In the genomic region with DNA sequence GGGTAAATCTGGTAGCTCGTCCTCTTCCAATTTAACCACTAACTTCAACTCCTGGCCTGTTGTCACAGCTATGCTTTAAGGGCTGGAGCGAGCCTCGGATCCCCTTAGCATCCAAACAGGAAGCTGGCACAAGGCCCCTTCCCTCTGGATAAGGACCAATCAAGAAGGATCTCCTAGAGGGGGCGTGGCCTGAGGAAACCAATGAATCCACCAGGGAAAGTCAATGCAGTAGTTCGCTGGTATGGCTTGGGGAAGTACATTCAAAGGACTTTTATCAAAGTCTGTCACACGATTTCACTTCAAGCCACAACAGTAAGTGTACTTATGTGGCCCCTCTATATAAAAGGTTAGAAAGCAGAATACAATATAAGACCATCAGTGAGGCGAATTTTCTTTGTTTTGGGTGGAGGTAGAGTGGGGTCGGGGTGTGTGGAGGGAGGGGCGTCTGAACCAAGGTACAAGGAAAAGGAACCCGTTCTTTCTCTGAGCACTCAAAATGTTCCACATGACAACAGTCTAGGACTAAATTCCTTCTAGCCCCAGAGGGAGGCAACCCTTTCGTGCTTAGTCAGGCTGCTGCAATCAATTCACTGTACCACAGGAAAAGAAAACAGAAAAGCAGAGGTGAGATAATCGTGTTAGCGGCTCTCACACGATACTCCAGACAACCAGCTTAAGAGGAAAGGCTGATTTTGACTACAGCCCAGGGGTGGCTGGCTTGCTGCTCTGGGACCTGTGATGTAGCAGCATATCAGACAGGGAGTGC, we compare ENCODE assay signal across 14 mouse cellular contexts. TPM values are rescaled to one million over a fixed set of nuclear protein-coding genes. Genes with fewer than 3 reads are reported as not detected.
DNase-seq lines count a peak whose midpoint lies in the region; ATAC-seq lines count a peak whose summit lies in the region.
"Had no signal": no experiment of that assay in that cellular context is flagged by ENCODE, and none has a peak within 500 bp of the region (broad histone marks: within the 10 kb centered on the region; RNA-seq: fewer than 3 reads in every experiment).

No protein-coding gene starts in this region.

- no peaks in the 10 kb centered on the region for H3K27me3 ChIP-seq in hindbrain, embryonic 10.5 days (ENCODE audit: insufficient read depth, poor library complexity, severe bottlenecking)
- H3K27me3 ChIP-seq in hindbrain, embryonic 12.5 days, result no peaks in the 10 kb centered on the region; the same call in 1 of the 2 replicates
- H3K27me3 ChIP-seq in intestine, embryonic 15.5 days (replicated peaks), result no peaks in the 10 kb centered on the region
- H3K27me3 ChIP-seq: limb, embryonic 12.5 days; neural tube, embryonic 15.5 days had no signal

- no peaks in the 10 kb centered on the region for H3K4me1 ChIP-seq in hindbrain, embryonic 10.5 days (replicated peaks)
- H3K4me1 ChIP-seq in hindbrain, embryonic 12.5 days, result no peaks in the 10 kb centered on the region; the same call in 1 of the 2 replicates
- H3K4me1 ChIP-seq in intestine, embryonic 15.5 days (replicated peaks), result no peaks in the 10 kb centered on the region
- H3K4me1 ChIP-seq: limb, embryonic 12.5 days; neural tube, embryonic 15.5 days had no signal

- no peak for ATAC-seq in hindbrain, embryonic 12.5 days (ENCODE audit: low FRiP score)
- no peak for ATAC-seq in intestine, embryonic 15.5 days

- peak; percentile 13 for DNase-seq in hindbrain, embryonic 10.5 days (ENCODE audit: low spot score)
- peak; percentile 45 for DNase-seq in testis, postnatal 14 days (ENCODE audit: low spot score)
- no peak for DNase-seq in testis, postnatal 10 days (ENCODE audit: low spot score)
- peak; percentile 45 for DNase-seq in embryo, embryonic 11 days
- no peak for DNase-seq in layer of hippocampus, adult 8-10 months (ENCODE audit: low spot score in 2 of 2)
- DNase-seq: cerebellum, postnatal 14 days; gastrocnemius, postnatal 25 days; kidney, adult 8-10 months had no signal

- no peak overlapping the region for H3K9ac ChIP-seq in hindbrain, embryonic 12.5 days
- no peak overlapping the region for H3K9ac ChIP-seq in intestine, embryonic 15.5 days
- H3K9ac ChIP-seq: limb, embryonic 12.5 days; neural tube, embryonic 15.5 days had no signal

- WGBS in hindbrain, embryonic 10.5 days, result 68% methylated on average over 14 of the region's 14 CpGs
- WGBS in hindbrain, embryonic 12.5 days, result 67% methylated on average over 14 of the region's 14 CpGs
- 60% methylated on average over 14 of the region's 14 CpGs for WGBS in intestine, embryonic 15.5 days

- H3K27ac ChIP-seq in hindbrain, embryonic 10.5 days, result no peak overlapping the region
- no peak overlapping the region for H3K27ac ChIP-seq in hindbrain, embryonic 12.5 days
- no peak overlapping the region for H3K27ac ChIP-seq in intestine, embryonic 15.5 days
- H3K27ac ChIP-seq: limb, embryonic 12.5 days; neural tube, embryonic 15.5 days had no signal

- H3K4me3 ChIP-seq in hindbrain, embryonic 10.5 days, result no peak overlapping the region
- no peak overlapping the region for H3K4me3 ChIP-seq in hindbrain, embryonic 12.5 days
- no peak overlapping the region for H3K4me3 ChIP-seq in intestine, embryonic 15.5 days (replicated peaks)
- H3K4me3 ChIP-seq: limb, embryonic 12.5 days; neural tube, embryonic 15.5 days had no signal

- no peaks in the 10 kb centered on the region for H3K36me3 ChIP-seq in hindbrain, embryonic 10.5 days
- H3K36me3 ChIP-seq in hindbrain, embryonic 12.5 days, result no peaks in the 10 kb centered on the region
- no peaks in the 10 kb centered on the region for H3K36me3 ChIP-seq in intestine, embryonic 15.5 days
- H3K36me3 ChIP-seq: G1E; limb, embryonic 12.5 days; neural tube, embryonic 15.5 days had no signal

- no peak overlapping the region for H3K4me2 ChIP-seq in hindbrain, embryonic 12.5 days (replicated peaks)
- no peak overlapping the region for H3K4me2 ChIP-seq in intestine, embryonic 15.5 days (replicated peaks)
- H3K4me2 ChIP-seq: limb, embryonic 12.5 days; neural tube, embryonic 15.5 days had no signal

- H3K9me3 ChIP-seq in hindbrain, embryonic 10.5 days, result no peaks in the 10 kb centered on the region
- no peaks in the 10 kb centered on the region for H3K9me3 ChIP-seq in hindbrain, embryonic 12.5 days (replicated peaks)
- H3K9me3 ChIP-seq in intestine, embryonic 15.5 days, result no peaks in the 10 kb centered on the region
- H3K9me3 ChIP-seq: G1E; limb, embryonic 12.5 days; neural tube, embryonic 15.5 days had no signal

RNA-seq across cellular contexts. Expression of gene Zdhhc14, which starts 16.2 kb away (rescaled TPM):
- 1.3 and 2.2 TPM in 2 replicates for polyA plus RNA-seq in hindbrain, embryonic 10.5 days (2016; fragmentation: Nextera tagmentation; extraction: Ambion mirVana)
- 6.1 and 7.2 TPM in 2 replicates for polyA plus RNA-seq in hindbrain, embryonic 12.5 days (2016; fragmentation: Nextera tagmentation; extraction: Ambion mirVana)
- 2.3 and 2.5 TPM in 2 replicates for polyA plus RNA-seq in intestine, embryonic 15.5 days (2015; fragmentation: Nextera tagmentation; extraction: Ambion mirVana)
- 10 to 100 TPM; 34.6 to 44.3 (median 41.9) TPM for total RNA-seq in layer of hippocampus, adult 8-10 months (2022)

RNA-seq across cellular contexts. Expression of gene Tmem242, which starts 36.1 kb away (rescaled TPM):
- polyA plus RNA-seq in hindbrain, embryonic 10.5 days (2016; fragmentation: Nextera tagmentation; extraction: Ambion mirVana), result 131 and 143 TPM in 2 replicates
- polyA plus RNA-seq in hindbrain, embryonic 12.5 days (2016; fragmentation: Nextera tagmentation; extraction: Ambion mirVana), result 114 and 115 TPM in 2 replicates
- 114 and 124 TPM in 2 replicates for polyA plus RNA-seq in intestine, embryonic 15.5 days (2015; fragmentation: Nextera tagmentation; extraction: Ambion mirVana)
- total RNA-seq in layer of hippocampus, adult 8-10 months (2022), result 10 to 100 TPM; 69.3 to 73.1 (median 71.8) TPM

RNA-seq across cellular contexts. Expression of gene Ldhal6b, which starts 57.6 kb away (rescaled TPM):
- 0.14 TPM in 1 of 2 replicates, not detected in the other for polyA plus RNA-seq in hindbrain, embryonic 10.5 days (2016; fragmentation: Nextera tagmentation; extraction: Ambion mirVana)
- not detected in 2 replicates for polyA plus RNA-seq in hindbrain, embryonic 12.5 days (2016; fragmentation: Nextera tagmentation; extraction: Ambion mirVana)
- polyA plus RNA-seq in intestine, embryonic 15.5 days (2015; fragmentation: Nextera tagmentation; extraction: Ambion mirVana), result not detected in 2 replicates
- total RNA-seq in layer of hippocampus, adult 8-10 months (2022), result 1 to 10 TPM; 1.5 to 2.0 (median 1.8) TPM
- polyA plus RNA-seq: forebrain, embryonic 11.5 days; limb, embryonic 12.5 days; neural tube, embryonic 15.5 days had no signal

Comparison
In these comparisons a context has a peak if more than half of its experiments do, and no peak if none do; other contexts are left out.
1. DNase-seq: peak in hindbrain, embryonic 10.5 days (single experiment), testis, postnatal 14 days (single experiment) and embryo, embryonic 11 days (single experiment); none in testis, postnatal 10 days (single experiment) and layer of hippocampus, adult 8-10 months (0 of 2).